Mouse (Mus musculus): Measurements from ENCODE around the gene Dlg1.

Gene Dlg1

DNA sequence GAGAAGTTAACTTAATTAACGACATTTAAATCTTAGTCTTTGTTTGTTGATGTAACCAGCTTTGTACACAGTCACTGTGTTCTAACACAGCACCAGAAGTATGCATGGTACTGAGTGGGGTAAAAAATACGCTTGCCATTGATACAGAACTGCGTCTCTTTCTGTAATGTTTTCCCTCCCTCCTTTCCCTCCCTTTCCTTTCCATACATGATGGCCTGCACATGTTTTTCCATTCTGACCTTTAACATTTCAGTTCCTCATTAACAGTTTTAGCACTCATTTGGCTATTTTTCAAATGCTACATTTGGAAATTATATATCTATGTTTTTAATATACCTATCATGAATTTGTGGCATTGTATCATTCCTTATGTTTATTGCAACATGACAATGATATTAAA is 181.0 kb downstream of the Dlg1 start:
- DNase-seq (ENCODE audit: low read depth, low spot score): no peak

DNA sequence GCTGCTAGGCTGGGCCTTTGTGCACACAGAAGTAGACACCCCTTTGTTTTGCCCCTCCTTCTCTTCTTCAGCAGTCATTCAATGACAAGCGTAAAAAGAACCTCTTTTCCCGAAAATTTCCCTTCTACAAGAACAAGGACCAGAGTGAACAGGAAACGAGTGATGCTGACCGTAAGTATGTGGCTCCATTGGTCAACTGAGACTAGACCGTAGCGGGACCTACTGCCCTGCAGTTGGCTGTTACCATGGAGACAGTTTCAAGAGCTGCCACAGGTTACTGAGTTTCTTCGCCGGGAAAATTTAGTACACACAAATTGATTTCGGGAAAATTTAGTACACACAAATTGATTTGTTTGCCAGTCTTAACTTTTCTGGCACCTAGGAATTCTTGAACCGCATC is 183.5 kb downstream of the Dlg1 start:
- no peak for DNase-seq (ENCODE audit: low read depth, low spot score)

DNA sequence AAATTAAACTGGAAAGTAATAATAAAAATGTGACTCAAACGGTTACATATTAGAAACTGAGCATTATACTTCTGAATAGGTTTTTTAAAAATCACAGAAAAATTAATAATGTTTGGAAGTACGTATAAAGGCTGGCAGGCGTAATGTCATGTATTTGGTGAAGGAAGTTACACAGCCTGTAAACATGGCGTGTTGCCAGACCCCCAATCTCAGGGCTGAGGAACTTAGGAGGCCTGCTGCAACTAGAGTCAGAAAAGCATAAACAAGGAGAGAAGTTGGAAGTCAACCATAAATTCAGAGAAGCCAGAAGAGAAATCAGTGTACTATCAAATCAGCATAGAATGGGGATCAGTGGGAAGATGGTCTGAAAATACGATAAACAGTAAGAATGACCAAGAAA is 200.7 kb downstream of the Dlg1 start:
- no peak for DNase-seq (ENCODE audit: low read depth, low spot score)

DNA sequence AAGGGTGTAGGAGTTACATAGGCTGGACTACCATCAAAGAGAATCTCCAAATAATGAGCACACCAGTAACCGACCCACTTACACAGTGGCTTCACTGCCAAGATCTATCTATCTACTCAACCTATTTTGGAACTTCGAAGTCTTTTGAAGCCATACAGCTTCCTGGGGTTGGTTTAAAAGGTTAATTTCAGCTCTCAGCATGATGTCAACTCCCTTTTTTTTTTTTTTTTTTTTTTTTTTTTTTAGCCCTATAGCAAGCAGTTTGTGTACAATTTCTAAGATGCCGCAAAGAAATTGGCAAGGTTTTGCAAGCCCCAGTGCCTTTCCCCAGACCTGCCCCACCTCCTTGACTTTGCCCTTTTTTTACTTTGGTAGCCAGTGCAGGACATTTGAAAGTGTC is 202.0 kb downstream of the Dlg1 start:
- no peak for DNase-seq (ENCODE audit: low read depth, low spot score)

DNA sequence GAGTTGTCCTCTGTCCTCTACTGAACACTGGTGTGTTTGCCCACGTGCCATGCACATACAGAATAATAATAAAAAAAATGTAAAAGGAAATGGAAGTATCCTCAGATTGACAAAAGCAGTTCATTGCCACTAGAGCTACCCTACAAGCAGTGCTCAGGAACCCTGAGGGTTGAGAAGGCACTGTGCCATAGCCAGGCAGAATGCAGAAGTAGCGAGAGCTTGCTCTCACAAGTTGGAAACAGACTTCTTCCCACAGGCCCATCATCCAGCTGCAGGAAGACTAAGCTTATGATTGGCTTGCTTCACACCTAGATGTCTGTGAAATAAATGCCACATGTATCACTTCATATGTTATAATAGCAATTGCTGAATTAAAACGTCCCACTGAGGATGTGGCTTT is 203.7 kb downstream of the Dlg1 start:
- DNase-seq (ENCODE audit: low read depth, low spot score): no peak

DNA sequence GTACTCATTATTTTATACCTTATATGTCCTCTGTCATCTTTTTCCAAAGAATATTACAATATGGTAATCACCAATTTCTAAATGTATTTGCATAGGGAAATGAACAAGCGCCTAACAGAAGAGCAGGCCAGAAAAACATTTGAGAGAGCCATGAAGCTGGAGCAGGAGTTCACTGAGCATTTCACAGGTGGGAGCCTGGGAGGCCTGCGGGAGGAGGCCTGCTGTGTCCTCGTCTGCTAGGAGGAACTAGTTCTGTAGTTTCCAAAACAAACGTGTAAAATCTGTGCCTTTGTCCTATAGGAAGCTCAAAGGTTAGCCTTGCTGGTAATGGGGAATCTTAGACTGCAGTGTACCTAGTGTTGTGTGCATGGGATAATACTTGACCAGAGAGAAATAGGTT is 204.5 kb downstream of the Dlg1 start:
- no peak for DNase-seq (ENCODE audit: low read depth, low spot score)

DNA sequence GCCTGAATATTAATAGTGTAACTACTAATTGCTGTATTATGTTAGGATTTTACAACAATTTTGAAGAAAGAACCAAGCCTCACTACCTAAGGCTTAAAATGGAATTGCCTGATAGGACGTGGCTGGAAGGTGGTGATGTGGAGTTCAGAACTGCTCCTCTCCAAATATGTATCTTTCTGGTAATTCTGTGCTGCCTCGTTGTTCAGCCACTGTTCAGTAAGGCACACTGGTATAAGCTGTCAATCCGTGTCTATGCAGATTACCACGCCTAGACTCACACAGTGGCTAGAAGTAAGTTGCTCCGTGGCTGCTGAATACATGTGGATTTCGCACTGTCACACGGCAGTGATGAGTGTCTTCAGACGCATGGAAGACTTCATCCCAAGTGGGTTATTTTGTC is 210.5 kb downstream of the Dlg1 start:
- DNase-seq (ENCODE audit: low read depth, low spot score): no peak

DNA sequence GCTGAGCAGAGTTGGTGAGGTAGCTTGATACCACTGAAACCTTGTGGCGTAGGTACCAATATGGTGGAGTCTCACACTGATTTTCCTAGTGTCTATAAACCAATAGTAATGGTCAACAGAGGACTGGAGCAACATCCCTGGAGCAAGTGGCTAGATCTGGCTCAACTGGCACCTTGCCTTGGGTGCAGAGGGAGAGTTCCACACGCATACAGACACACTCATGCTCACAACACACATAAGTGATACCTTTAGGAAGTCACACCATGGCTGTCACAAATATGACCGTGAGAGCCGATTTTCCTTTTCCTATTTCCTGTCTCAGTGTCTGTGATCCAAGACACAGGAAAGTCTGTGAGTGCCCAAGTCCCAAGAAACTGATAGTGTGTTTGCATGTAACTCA is 212.1 kb downstream of the Dlg1 start:
- DNase-seq (ENCODE audit: low read depth, low spot score): no peak

DNA sequence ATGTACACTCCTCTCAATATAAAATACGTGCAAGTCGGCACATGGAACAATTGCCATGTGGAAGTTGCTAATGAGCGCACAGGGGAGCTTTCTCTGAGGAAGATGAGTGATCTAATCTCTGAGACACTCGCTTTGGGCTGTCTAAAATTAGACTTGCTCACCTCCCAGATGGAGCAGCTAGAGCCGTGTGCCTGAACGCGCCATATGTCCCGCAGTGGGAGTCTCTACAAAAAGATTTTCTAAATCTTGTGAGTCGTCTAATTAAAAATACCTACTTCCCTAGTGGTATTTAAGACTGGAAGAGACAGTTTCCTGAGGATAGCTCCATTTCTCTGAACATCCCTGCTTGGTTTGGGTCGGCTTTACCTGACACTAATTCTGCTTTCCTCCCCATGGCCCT is 213.1 kb downstream of the Dlg1 start:
- no peak for DNase-seq (ENCODE audit: low read depth, low spot score)

DNA sequence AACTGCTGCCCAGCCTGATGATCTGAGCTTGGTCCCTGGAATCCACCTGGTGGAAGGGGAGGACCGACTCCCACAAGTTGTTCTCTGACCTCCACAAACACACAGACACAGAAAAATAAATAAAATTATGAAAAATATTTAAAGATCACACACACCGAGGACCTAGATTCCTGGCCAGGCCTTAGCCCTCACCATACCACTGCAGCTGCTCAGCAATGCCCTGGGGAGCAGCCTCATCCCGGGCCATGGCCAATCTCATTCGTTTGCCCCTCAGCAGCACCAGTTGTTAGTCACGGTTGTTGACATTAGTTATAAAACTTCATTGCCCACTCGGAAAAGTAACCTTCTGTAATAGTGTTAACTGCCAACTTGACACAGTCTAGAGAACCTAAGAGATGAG is 214.8 kb downstream of the Dlg1 start:
- DNase-seq (ENCODE audit: low read depth, low spot score): no peak

DNA sequence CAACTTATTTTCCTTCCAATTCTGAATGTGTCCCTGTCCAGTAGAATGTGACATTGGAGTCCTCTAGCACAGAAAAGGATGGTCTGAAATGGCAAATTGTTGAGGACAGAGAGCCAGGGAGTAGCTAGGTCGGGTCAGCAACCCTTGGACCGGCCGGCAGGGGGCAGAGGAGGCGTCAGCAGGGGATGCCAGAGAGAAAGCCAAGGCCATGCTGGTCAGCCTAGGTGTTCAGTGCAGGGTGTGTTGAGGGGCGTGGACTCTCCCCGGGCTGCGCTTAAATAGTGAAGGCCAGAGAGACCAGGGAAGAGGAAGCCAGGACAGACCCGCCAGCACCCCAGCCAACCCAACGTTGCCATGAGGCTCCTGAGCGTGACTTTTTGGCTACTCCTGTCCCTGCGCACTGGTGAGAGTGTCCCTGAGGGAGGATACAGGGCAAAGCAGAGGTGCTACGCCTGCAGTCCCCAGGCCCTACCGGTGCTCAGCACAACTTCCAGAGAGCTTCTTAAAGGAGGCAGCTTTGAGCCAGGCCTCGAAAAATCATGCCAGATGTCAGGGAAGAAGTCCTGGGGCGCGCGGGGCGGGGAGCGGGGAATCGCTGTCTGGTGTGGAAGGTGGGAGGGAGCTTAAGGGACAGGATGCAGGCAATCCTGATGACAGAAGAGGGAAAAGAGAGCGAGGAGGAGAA is 215.5 kb downstream of the Dlg1 start, which contains the start of gene Meltf:
Gene Meltf (plus strand): TSS at position 238 of the 685 bp plus-strand sequence.
- peak; percentile 15 for DNase-seq (ENCODE audit: low read depth, low spot score)

DNA sequence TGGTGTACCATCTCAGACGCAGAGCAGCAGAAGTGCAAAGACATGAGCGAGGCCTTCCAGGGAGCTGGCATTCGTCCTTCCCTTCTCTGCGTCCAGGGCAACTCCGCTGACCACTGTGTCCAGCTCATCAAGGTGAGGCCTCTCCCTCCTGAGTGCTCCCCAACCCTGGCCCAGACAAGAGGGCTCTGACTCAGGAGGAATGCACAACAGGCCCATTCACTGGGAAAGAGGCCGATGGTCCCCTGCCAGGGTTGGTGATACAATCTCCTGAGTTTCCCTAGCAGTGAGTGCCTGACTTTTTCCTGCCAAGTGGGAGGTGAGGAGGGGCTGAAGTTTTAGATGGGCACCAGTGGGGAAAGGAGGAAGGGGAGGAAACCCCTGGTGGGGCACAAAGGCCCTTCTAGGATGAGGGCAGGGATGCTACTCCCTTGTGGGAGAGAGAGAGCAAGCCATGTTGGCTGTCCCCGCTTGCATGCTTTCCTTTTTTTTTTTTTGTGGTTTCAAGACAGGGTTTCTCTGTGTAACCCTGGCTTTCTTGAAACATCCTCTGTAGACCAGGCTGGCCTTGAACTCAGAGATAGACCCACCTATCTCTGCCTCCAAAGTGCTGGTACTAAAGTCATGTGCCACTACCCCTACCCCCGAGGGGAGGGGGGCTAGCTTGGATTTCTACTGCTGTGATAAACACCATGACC is 217.1 kb downstream of the Dlg1 start:
- DNase-seq (ENCODE audit: low read depth, low spot score): no peak

DNA sequence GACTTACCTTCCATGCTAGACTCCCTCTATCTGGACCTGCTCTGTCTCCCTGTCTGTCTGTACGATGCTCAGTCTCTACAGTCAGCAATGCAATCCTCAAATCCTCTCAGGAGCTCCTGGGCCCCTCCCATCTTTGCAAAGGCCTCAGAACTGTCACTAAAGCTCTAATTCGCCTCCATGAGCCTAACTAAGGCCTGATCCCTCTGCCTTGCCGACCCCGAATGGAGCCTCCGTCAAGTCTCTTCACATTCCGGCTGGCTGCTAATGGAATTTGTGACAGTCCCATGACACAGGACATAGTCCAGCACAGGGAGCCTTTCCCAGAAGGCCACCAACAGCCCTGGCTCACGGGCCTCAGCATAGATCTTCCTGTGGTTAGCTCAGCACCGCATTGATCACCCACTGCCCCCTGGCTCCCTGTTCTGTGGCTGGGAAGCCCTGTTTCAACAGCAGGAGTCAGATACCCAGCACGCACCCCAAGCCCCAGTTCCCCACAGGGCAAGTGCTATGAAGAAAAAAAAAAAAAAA is 219.2 kb downstream of the Dlg1 start:
- no peak for DNase-seq (ENCODE audit: low read depth, low spot score)

DNA sequence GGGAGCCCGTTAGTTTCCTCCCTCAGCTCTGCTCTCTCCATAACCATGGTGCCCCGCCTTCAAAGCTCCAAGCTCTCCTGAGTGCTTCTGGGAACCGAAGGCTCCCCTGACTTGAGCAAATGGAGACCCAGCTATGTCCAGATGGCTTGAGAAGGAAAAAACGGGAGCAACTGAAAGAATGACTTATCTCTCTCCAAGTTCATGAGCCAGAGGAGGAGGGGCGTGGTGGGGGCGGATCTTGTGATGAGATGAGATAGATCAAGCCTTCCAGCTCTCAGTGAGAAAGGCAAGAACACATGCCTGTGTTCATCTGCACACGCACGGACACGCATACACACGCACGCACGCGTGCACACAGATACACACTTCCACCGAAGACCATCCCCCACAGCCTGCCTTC is 220.1 kb downstream of the Dlg1 start:
- no peak for DNase-seq (ENCODE audit: low read depth, low spot score)

DNA sequence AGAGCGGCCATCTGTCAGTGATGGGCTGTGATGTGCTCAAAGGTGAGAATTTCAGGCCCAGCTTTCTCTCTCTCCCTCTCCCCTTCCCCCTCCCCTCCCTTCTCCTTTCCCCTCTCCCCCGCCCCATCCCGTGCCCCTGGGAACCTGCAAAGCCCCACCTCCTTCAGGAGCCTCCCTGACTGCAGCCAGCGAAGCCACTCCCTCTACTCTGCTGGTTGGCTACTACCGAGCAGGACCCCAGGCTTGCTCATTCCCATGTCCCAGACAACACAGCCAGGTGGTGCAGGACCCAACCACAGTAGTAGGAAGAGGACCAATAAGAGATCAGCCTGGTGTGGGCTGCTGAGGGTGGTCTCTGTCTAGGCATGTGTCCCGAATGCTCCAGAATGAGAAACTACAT is 220.7 kb downstream of the Dlg1 start:
- no peak for DNase-seq (ENCODE audit: low read depth, low spot score)

DNA sequence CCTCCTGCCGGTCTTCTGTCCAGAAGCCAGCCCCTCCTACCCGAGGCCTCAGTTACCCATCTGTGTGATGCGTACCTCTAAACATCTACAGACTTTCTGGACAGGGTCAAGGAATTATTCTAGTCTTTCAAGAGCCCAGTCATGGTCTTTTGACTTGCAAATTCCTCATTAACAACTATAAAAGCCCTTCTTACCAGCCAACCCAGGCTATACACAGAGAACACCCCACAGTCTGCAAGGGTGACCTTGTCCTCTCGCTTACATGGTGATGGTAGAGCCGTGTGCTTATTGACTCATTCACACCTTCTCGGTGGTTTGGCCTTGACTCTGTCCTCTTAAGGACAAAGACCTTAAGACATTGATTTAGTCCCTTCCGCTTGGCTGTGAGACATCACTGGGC is 227.7 kb downstream of the Dlg1 start:
- no peak for DNase-seq (ENCODE audit: low read depth, low spot score)

DNA sequence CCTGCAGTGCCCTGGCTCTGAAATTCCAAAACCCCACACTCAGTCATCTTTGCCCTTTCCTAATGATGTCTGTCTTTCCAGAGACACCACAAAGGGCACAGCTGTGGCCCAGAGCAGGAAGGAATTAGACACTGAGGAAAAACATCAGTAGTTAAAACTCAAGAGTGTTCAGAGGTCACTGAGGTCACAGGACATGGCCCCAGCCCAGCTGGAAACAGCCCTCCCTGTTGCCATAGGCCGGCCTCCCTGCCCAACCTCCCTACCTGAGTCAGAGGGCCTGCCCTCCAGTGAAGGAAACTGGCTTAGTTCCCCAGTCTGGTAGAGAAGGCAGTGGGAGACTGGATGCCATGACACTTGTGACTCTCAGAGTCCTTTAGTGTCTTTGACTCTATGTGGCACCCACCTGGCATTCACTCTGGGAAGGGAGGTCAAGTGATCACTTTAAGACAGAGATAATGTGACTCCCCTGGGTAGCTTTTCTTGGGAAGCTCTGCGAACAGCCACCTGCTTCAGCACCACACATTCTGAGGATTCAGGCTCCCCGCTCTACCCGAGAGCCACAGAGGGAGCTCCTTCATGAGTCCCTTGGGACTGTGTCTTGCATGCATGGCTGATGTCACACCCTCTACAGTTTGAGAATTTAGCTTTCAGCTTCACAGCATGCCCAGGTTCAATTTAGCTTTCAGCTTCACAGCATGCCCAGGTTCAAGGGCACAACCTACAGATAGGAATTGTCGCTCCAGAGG is 230.3 kb downstream of the Dlg1 start:
- DNase-seq (ENCODE audit: low read depth, low spot score): no peak

DNA sequence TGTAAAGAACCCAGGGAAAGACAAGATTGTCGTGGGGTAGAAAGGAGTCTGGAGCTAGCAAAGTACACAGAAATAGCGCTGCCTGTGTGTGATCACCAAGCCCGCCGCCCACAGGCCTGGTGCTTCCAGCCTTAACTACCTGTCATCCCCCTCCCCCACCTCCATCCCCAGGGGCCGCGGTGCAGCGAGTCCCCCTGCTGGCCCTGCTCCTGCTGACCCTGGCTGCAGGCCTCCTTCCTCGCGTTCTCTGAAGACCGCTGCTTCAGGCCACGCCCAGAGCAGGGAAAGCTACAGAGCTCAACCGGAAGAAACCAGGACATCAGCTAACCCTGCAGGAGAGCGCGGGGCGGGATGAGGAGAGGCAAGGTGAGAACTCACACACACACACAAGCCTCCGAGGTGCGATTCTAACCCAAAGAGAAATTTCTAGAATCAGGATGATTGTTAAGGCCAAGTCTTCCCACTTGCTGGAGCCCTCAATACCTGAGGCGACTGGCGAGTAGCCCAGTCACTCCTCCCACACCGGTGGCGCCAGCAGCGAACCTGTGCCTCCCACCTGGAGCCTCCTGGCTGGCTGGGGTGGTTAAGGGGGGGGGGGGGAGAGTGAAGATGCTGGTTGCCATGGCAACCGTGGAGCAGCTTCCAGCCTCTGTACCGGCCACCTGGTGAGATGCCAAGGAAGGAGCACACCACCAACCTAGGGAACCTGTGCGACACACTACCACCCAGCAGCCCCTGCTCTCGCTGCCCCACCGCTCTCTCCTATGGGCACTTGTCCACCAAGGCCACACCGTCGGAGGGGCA is 233.9 kb downstream of the Dlg1 start:
- DNase-seq (ENCODE audit: low read depth, low spot score): no peak

DNA sequence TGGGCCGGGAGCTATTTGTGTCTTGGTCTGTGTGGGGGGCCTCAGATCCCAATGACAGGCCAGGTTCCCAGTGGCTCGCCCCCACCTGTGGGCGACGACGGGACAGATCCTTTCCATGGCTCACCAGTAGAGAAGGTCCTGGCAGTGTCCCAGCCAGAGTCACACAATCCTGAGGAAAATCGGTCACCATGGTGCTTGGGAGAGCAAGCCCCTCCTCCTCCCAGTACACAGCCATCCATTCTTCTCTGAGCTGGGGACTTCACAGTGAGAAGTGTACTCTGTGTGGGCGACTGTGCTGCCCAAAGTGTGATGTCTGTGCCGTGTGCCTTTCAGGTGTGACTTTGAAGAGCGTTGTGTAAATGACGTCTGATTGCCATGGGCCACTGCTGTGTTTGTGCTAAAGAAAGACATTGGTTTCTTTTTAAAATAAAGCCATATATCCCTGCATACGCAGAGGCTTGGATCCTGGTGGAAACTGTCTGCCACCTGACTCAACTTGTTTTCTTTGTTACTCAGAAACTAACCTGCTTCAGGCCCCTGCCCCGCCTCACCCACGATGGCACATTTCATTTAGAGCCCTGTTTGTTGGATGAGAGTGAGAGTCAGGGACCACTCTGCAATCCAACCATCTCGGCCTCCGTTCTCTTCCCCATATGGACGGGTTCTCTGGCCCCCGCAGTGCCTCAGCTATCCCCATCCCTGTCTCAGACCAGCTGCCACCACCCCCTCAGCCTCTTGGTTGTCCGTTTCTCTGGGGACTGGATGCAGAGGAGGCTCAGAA is 235.5 kb downstream of the Dlg1 start:
- DNase-seq (ENCODE audit: low read depth, low spot score): no peak

DNA sequence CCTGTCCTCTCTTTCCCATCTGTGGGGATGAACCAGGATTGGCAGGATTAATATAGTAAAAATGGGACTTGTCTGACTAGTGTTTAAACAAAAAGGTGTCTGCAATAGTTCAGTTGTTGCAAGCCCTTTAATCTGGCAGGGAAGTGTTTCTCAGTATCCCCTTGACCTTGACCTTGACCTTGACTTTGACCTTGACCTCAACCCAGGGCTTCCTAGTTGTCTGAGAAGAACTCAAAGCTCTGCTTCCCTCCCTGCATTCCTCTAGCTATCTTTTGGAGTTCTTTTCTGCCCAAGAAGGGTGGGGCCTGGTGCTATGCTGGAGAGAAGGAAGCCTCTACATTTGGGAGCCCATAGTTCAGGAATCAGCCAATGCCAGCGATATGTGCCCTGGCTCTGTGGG is 238.6 kb downstream of the Dlg1 start:
- DNase-seq (ENCODE audit: low read depth, low spot score): no peak

DNA sequence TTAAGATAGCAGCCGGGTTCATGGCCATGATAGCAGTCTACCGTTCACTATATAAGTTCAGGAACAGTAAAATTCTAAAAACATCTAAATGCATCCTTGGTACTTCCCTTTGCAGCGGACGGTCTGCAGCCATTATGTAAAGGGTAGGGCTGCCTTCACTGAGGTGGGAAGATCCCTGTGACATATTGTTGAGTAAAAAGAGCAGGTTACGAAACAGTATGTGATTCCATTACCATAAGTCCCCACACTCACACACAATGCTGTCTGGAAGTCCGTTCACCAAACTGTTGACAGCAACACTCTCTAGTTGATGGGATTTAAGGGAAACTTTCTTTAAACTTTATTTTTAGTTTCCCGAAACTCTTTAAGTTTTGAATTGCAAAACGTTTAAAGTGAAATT is 240.0 kb downstream of the Dlg1 start:
- DNase-seq (ENCODE audit: low read depth, low spot score): no peak
